Mouse (Mus musculus): ENCODE results near the gene Grap2. TPM values are rescaled to one million over a fixed set of nuclear protein-coding genes. Genes with fewer than 3 reads are reported as not detected.
A peak's percentile ranks its signal among the peaks of the same experiment; 100 is the strongest.

Gene Grap2
- polyA plus RNA-seq, 1 experiment = 0.49 TPM

- TF ChIP-seq POLR2A (IDR thresholded peaks at IDR 0.05; ENCODE audit: borderline replicate concordance, extremely low read depth, insufficient read depth, insufficient read length, poor library complexity, severe bottlenecking) (no peak), CTCF (IDR thresholded peaks at IDR 0.05; ENCODE audit: borderline replicate concordance, extremely low read depth, insufficient read depth, insufficient read length) (no peak)
- DNase-seq (ENCODE audit: low read depth) = no peak
These were observed 17.3 kb upstream of the Grap2 start for GRCm38 (mm10) chr15:80554860-80555822.

- TF ChIP-seq POLR2A (IDR thresholded peaks at IDR 0.05; ENCODE audit: borderline replicate concordance, extremely low read depth, insufficient read depth, insufficient read length, poor library complexity, severe bottlenecking) (no peak), CTCF (IDR thresholded peaks at IDR 0.05; ENCODE audit: borderline replicate concordance, extremely low read depth, insufficient read depth, insufficient read length) (no peak)
- DNase-seq (ENCODE audit: low read depth) = no peak
These were observed 16.4 kb upstream of the Grap2 start for GRCm38 (mm10) chr15:80556021-80556420.

GRCm38 (mm10) chr15:80557745-80558144 is 14.6 kb upstream of the Grap2 start:
- no peak for DNase-seq (ENCODE audit: low read depth)
- TF ChIP-seq CTCF (IDR thresholded peaks at IDR 0.05; ENCODE audit: borderline replicate concordance, extremely low read depth, insufficient read depth, insufficient read length) (peak; percentile 28; the same call in 1 of the 2 replicates), POLR2A (IDR thresholded peaks at IDR 0.05; ENCODE audit: borderline replicate concordance, extremely low read depth, insufficient read depth, insufficient read length, poor library complexity, severe bottlenecking) (no peak)

GRCm38 (mm10) chr15:80559534-80559933 is 12.9 kb upstream of the Grap2 start:
- TF ChIP-seq CTCF (IDR thresholded peaks at IDR 0.05; ENCODE audit: borderline replicate concordance, extremely low read depth, insufficient read depth, insufficient read length) = no peak
- TF ChIP-seq POLR2A (IDR thresholded peaks at IDR 0.05; ENCODE audit: borderline replicate concordance, extremely low read depth, insufficient read depth, insufficient read length, poor library complexity, severe bottlenecking) = no peak
- DNase-seq (ENCODE audit: low read depth) = no peak

GRCm38 (mm10) chr15:80559978-80560377 is 12.4 kb upstream of the Grap2 start:
- TF ChIP-seq CTCF (IDR thresholded peaks at IDR 0.05; ENCODE audit: borderline replicate concordance, extremely low read depth, insufficient read depth, insufficient read length) (no peak), POLR2A (IDR thresholded peaks at IDR 0.05; ENCODE audit: borderline replicate concordance, extremely low read depth, insufficient read depth, insufficient read length, poor library complexity, severe bottlenecking) (no peak)
- DNase-seq (ENCODE audit: low read depth) = no peak

GRCm38 (mm10) chr15:80560646-80561580 is 11.5 kb upstream of the Grap2 start:
- TF ChIP-seq POLR2A (IDR thresholded peaks at IDR 0.05; ENCODE audit: borderline replicate concordance, extremely low read depth, insufficient read depth, insufficient read length, poor library complexity, severe bottlenecking) (no peak), CTCF (IDR thresholded peaks at IDR 0.05; ENCODE audit: borderline replicate concordance, extremely low read depth, insufficient read depth, insufficient read length) (no peak)
- DNase-seq (ENCODE audit: low read depth) = no peak

GRCm38 (mm10) chr15:80562446-80562845 is 9.9 kb upstream of the Grap2 start:
- TF ChIP-seq CTCF (IDR thresholded peaks at IDR 0.05; ENCODE audit: borderline replicate concordance, extremely low read depth, insufficient read depth, insufficient read length) (no peak), POLR2A (IDR thresholded peaks at IDR 0.05; ENCODE audit: borderline replicate concordance, extremely low read depth, insufficient read depth, insufficient read length, poor library complexity, severe bottlenecking) (no peak)
- DNase-seq (ENCODE audit: low read depth) = no peak

- peak; percentile 50; the same call in 1 of the 2 replicates for TF ChIP-seq CTCF (IDR thresholded peaks at IDR 0.05; ENCODE audit: borderline replicate concordance, extremely low read depth, insufficient read depth, insufficient read length)
- no peak for TF ChIP-seq POLR2A (IDR thresholded peaks at IDR 0.05; ENCODE audit: borderline replicate concordance, extremely low read depth, insufficient read depth, insufficient read length, poor library complexity, severe bottlenecking)
- no peak for DNase-seq (ENCODE audit: low read depth)
These were observed 8.7 kb upstream of the Grap2 start for GRCm38 (mm10) chr15:80563634-80564208.

- TF ChIP-seq CTCF (IDR thresholded peaks at IDR 0.05; ENCODE audit: borderline replicate concordance, extremely low read depth, insufficient read depth, insufficient read length) = no peak
- no peak for DNase-seq (ENCODE audit: low read depth)
These were observed 7.2 kb upstream of the Grap2 start, which contains the start of gene Enthd1 for GRCm38 (mm10) chr15:80565106-80565665. Gene Enthd1 (minus strand): TSS chr15:80565156.

GRCm38 (mm10) chr15:80566696-80567095 is 5.7 kb upstream of the Grap2 start:
- DNase-seq (ENCODE audit: low read depth) = no peak
- TF ChIP-seq POLR2A (IDR thresholded peaks at IDR 0.05; ENCODE audit: borderline replicate concordance, extremely low read depth, insufficient read depth, insufficient read length, poor library complexity, severe bottlenecking) (no peak), CTCF (IDR thresholded peaks at IDR 0.05; ENCODE audit: borderline replicate concordance, extremely low read depth, insufficient read depth, insufficient read length) (no peak)

Measured in brain, embryonic 14.5 days (tissue).